Mouse (Mus musculus) heart, adult 2 months (tissue): ENCODE data around the gene Edem1.

Experiments
- CTCF ChIP-seq: fragments of 200-600 bp; IDR thresholded peaks from 2 replicates; pipeline ENCODE4 v1.8.1; 2022; ENCODE audit warnings: antibody characterized with exemption, mild to moderate bottlenecking, moderate library complexity
- EP300 ChIP-seq: fragments of 200-500 bp; IDR thresholded peaks from 2 replicates; pipeline ENCODE4 v1.6.1; 2011; ENCODE audit warnings: low read depth, low read length, control low read depth; ENCODE audit not compliant: insufficient read depth
- POLR2A ChIP-seq: fragments of 200-500 bp; IDR thresholded peaks from 2 replicates; pipeline ENCODE4 v1.6.1; 2011; ENCODE audit warnings: mild to moderate bottlenecking, low read depth, low read length, control low read depth; ENCODE audit not compliant: insufficient read depth

GRCm38 (mm10) chr6:108828872-108829271, 431 bp downstream of the Edem1 start:
- TF ChIP-seq CTCF (no peak), EP300 (no peak), POLR2A (no peak)
